Mouse (Mus musculus) testis, adult 2 months (tissue): Measurements from ENCODE around the gene Gm37240. TPM values are rescaled to one million over a fixed set of nuclear protein-coding genes. Genes with fewer than 3 reads are reported as not detected.

ENCODE experiments used
- H3K27ac ChIP-seq: fragments of 200-500 bp; 2 replicates; pipeline ENCODE4 v1.5.1; 2012; ENCODE audit warnings: low read depth, low read length; ENCODE audit not compliant: control insufficient read depth, insufficient read depth
- H3K27me3 ChIP-seq: fragments of 200-500 bp; 2 replicates; pipeline ENCODE4 v1.6.1; 2012; ENCODE audit warnings: mild to moderate bottlenecking, low read length, moderate library complexity; ENCODE audit not compliant: control insufficient read depth, insufficient read depth
- H3K36me3 ChIP-seq: fragments of 200-500 bp; 2 replicates; pipeline ENCODE4 v1.6.1; 2012; ENCODE audit warnings: mild to moderate bottlenecking, low read length; ENCODE audit not compliant: control insufficient read depth, insufficient read depth
- H3K4me1 ChIP-seq: fragments of 200-500 bp; 2 replicates; pipeline ENCODE4 v1.6.1; 2012; ENCODE audit warnings: low read length; ENCODE audit not compliant: control insufficient read depth, insufficient read depth
- H3K4me3 ChIP-seq: fragments of 200-500 bp; 2 replicates; pipeline ENCODE4 v1.5.1; 2012; ENCODE audit warnings: low read depth, mild to moderate bottlenecking, low read length, moderate library complexity, mixed read lengths; ENCODE audit not compliant: control insufficient read depth
- CTCF ChIP-seq: fragments of 200-500 bp; IDR thresholded peaks from 2 replicates; pipeline ENCODE4 v1.5.1; 2012; ENCODE audit warnings: low read depth, mild to moderate bottlenecking, inconsistent platforms, low read length, moderate library complexity; ENCODE audit not compliant: control insufficient read depth, insufficient read depth, insufficient replicate concordance
- POLR2A ChIP-seq: fragments of 200-500 bp; IDR thresholded peaks from 2 replicates; pipeline ENCODE4 v1.6.1; 2012; ENCODE audit warnings: low read depth, mild to moderate bottlenecking, inconsistent platforms, low read length, moderate library complexity; ENCODE audit not compliant: control insufficient read depth
- polyA plus RNA-seq: library from polyadenylated mRNA; depleted of rRNA; stranded (reverse); fragments of >200 nt; gene quantifications from 2 replicates; pipeline ENCODE4 v1.2.3, GENCODE M21; 2012

The Gm37240 gene
- polyA plus RNA-seq, 1 experiment, result not detected

- H3K36me3 ChIP-seq, result no peaks in the 10 kb centered on the region
- H3K27ac ChIP-seq, result no peak overlapping the region
- TF ChIP-seq CTCF (no peak), POLR2A (no peak)
- H3K4me1 ChIP-seq, result peaks cover 4% of the 10 kb centered on the region; the same call in 1 of the 2 replicates
- H3K27me3 ChIP-seq, result no peaks in the 10 kb centered on the region
- no peak overlapping the region for H3K4me3 ChIP-seq
Measured at GRCm38 (mm10) chr3:84949387-84949786, 937.9 kb downstream of the Gm37240 start.

GRCm38 (mm10) chr3:84946381-84946780 is 940.9 kb downstream of the Gm37240 start:
- H3K27ac ChIP-seq, result no peak overlapping the region
- H3K4me1 ChIP-seq, result no peaks in the 10 kb centered on the region
- H3K36me3 ChIP-seq, result no peaks in the 10 kb centered on the region
- H3K27me3 ChIP-seq, result no peaks in the 10 kb centered on the region
- H3K4me3 ChIP-seq, result no peak overlapping the region
- TF ChIP-seq POLR2A, result no peak
- no peak for TF ChIP-seq CTCF

- no peaks in the 10 kb centered on the region for H3K27me3 ChIP-seq
- no peaks in the 10 kb centered on the region for H3K36me3 ChIP-seq
- H3K27ac ChIP-seq, result no peak overlapping the region
- no peak for TF ChIP-seq POLR2A
- no peak for TF ChIP-seq CTCF
- H3K4me1 ChIP-seq, result no peaks in the 10 kb centered on the region
- H3K4me3 ChIP-seq, result no peak overlapping the region
Measured at GRCm38 (mm10) chr3:84944933-84945332, 942.4 kb downstream of the Gm37240 start.

- TF ChIP-seq POLR2A (no peak), CTCF (no peak)
- H3K4me3 ChIP-seq, result no peak overlapping the region
- no peaks in the 10 kb centered on the region for H3K27me3 ChIP-seq
- no peak overlapping the region for H3K27ac ChIP-seq
- no peaks in the 10 kb centered on the region for H3K4me1 ChIP-seq
- no peaks in the 10 kb centered on the region for H3K36me3 ChIP-seq
Measured at GRCm38 (mm10) chr3:84937360-84938355, 949.7 kb downstream of the Gm37240 start.

- no peaks in the 10 kb centered on the region for H3K36me3 ChIP-seq
- no peaks in the 10 kb centered on the region for H3K27me3 ChIP-seq
- H3K27ac ChIP-seq, result no peak overlapping the region
- no peak overlapping the region for H3K4me3 ChIP-seq
- H3K4me1 ChIP-seq, result no peaks in the 10 kb centered on the region
- no peak for TF ChIP-seq CTCF
- no peak for TF ChIP-seq POLR2A
Measured at GRCm38 (mm10) chr3:84936956-84937355, 950.4 kb downstream of the Gm37240 start.

GRCm38 (mm10) chr3:84936252-84936651 is 951.1 kb downstream of the Gm37240 start:
- Histone ChIP-seq H3K4me1 (no peaks in the 10 kb centered on the region), H3K4me3 (no peak overlapping the region), H3K36me3 (no peaks in the 10 kb centered on the region), H3K27ac (no peak overlapping the region), H3K27me3 (no peaks in the 10 kb centered on the region)
- no peak for TF ChIP-seq POLR2A
- TF ChIP-seq CTCF, result no peak

- no peak overlapping the region for H3K4me3 ChIP-seq
- no peak overlapping the region for H3K27ac ChIP-seq
- no peaks in the 10 kb centered on the region for H3K27me3 ChIP-seq
- no peaks in the 10 kb centered on the region for H3K36me3 ChIP-seq
- TF ChIP-seq CTCF (no peak), POLR2A (no peak)
- H3K4me1 ChIP-seq, result no peaks in the 10 kb centered on the region
Measured at GRCm38 (mm10) chr3:84935729-84936128, 951.6 kb downstream of the Gm37240 start.
